Mouse (Mus musculus) bone marrow macrophage, adult 2 months (primary cell): ENCODE measurements at regions not wholly inside any gene's neighbourhood (a gene's known extent, or its start where the extent isn't known, plus 50 kb on each side); places are given as distances from the start of the nearest gene placed in this dataset.

Experiments used
- CTCF ChIP-seq: IDR thresholded peaks from 2 replicates; pipeline ENCODE4 v1.5.1; 2012; ENCODE audit warnings: low read depth, mild to moderate bottlenecking, low read length, moderate library complexity
- POLR2A ChIP-seq: IDR thresholded peaks from 2 replicates; pipeline ENCODE4 v1.6.1; 2012; ENCODE audit warnings: mild to moderate bottlenecking, low read depth, low read length, borderline replicate concordance

GRCm38 (mm10) chr15:62345893-62346292 is 1423.1 kb upstream of the A1bg start:
- TF ChIP-seq POLR2A (no peak), CTCF (no peak)
